Mouse (Mus musculus): ENCODE results near the gene Klre1. TPM values are rescaled to one million over a fixed set of nuclear protein-coding genes. Genes with fewer than 3 reads are reported as not detected.
"Not testable (repeated sequence)": the region's sequence is repeated elsewhere in the genome, so short reads cannot be mapped to it uniquely, and the experiment has no call there.

Gene Klre1
- total RNA-seq, 2 experiments from 2014 or later, result not detected

DNA sequence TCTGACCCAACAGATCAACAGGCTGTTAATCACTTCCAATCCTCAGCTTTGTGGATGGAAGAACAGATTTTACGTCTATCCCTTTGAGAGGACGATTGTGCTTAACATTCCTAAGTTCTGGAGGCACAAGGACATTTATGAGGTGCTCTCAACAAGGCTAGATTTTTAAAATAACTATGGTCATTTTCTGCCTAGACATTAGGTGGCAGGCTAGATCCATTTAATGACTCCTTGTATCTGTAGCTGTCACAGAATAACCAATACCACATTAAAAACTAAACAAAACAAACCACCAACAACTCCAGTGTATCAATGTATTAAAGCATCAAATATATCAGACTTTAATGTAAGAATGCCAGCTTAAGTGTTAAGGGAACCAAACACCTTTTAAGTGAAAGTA is 2.4 kb upstream of the Klre1 start:
- no peak for DNase-seq (ENCODE audit: extremely low spot score in 1 of 2, low spot score in 2 of 2)
- intact Hi-C loops (cut with DNase I), result no loop called here

DNA sequence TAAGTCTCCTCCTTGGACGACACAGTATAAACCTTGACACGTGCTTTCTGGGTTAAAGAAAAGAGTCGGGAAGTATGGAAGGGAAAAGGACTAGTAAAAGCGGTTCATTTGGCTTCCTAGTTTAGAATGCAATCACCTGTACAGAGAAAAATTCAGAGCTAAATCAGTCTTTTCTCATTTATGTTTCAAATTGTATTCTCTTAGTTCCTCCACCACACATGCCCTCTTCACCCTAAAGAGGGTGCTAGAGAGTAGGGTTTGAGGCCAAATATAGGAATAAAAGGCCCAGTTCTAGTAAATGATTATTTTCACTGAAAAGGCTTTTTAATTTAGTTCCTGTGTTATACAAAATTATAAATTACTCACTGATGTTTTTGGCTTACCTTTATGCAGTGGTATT is 3.6 kb downstream of the Klre1 start:
- no peak for DNase-seq (ENCODE audit: extremely low spot score in 1 of 2, low spot score in 2 of 2)

DNA sequence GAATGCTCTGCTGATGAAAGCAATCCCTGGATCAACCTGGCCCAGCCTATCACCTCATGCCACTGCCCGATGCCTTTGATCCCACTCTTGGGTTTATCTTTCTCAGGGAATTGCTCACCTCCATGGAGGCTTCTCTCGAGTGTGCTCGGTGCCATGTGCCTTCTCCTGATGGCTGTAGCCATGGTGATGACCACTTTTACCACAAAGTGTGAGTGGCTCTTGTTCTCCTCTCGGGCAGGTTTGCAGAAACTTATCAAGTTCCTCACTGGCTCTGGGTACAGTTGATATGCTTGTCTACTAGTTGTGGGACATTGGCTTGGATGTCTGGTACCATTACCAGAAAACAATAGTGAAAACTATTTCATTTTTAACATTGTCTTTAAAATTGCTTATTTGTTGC is 4.2 kb downstream of the Klre1 start:
- no peak for DNase-seq (ENCODE audit: extremely low spot score in 1 of 2, low spot score in 2 of 2)

More for the DNA sequence above, 3.6 kb downstream of the Klre1 start:
- intact Hi-C loops (cut with DNase I), result loop anchor here (5.0 kb wide), 1 partner anchor 1771 kb away; the partner anchor contains the start of gene Styk1

DNA sequence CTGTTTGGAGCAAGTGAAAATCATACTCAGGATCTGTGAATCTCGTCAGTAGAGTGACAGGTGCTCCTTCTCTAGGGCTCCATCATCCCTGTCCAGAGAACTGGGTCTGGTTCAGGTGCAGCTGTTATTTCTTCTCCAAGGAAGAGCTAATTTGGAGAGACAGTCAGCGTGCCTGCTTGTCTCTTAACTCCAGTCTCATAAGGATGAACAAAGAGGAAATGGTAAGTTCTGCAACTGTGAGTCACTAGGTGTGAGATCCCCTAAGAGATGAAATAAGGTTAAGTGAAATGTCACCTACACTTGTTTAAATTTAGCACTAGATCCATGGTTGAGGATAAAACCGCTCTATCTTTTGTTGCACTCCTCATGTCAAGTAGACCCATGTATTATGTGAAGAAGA is 5.3 kb downstream of the Klre1 start:
- intact Hi-C loops (cut with DNase I), result loop anchor here (5.0 kb wide), 1 partner anchor 1769 kb away; the partner anchor contains the start of gene Styk1
- no peak for DNase-seq (ENCODE audit: extremely low spot score in 1 of 2, low spot score in 2 of 2)

More for the DNA sequence above, 4.2 kb downstream of the Klre1 start:
- intact Hi-C loops (cut with DNase I), result loop anchor here (5.0 kb wide), 1 partner anchor 1770 kb away; the partner anchor contains the start of gene Styk1

DNA sequence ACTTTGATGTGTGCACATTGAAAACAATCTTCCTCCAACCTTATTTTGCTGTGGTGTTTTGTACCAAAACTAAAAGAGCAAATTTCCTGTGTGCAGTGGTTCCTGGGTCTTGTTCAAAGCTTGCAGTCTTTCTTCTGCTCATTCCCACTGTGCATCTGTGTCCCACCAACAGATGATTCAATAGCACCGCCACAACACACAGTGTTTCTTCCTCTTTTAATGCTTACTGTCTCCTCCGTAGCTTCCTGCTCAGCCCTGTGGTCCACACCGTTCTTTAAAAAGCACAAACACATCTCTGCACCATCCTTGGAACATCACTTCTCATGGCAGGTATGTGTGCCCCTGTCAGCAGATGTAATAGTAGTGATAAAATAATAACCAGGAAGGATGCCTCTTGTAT is 13.8 kb downstream of the Klre1 start, which contains the start of gene Klrd1:
Klrd1 (plus strand) TSS at position 275 of the 400 bp plus-strand sequence.
- DNase-seq (ENCODE audit: extremely low spot score in 1 of 2, low spot score in 2 of 2), result no peak
- intact Hi-C loops (cut with DNase I), result no loop called here

DNA sequence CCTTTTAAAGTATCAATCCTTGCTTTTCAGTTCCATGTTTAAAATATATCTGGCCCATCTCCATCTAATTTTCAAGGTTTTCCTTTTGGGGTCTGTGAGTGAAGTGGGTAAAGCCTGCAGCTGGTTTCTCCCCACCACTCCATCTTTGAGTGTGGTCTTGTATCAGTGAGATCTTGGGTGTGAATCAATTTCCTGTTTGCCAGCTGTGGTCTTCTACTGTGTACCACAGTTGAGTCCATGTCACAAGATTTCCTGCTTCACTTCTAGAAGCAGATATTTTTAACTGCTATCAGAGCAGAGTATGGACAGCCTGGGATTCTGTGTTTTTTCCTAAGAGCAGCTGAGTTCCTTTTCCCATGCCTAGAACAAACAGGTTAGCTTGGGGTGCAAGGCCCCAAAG is 30.7 kb downstream of the Klre1 start:
- no peak for DNase-seq (ENCODE audit: extremely low spot score in 1 of 2, low spot score in 2 of 2)
- intact Hi-C loops (cut with DNase I), result no loop called here

DNA sequence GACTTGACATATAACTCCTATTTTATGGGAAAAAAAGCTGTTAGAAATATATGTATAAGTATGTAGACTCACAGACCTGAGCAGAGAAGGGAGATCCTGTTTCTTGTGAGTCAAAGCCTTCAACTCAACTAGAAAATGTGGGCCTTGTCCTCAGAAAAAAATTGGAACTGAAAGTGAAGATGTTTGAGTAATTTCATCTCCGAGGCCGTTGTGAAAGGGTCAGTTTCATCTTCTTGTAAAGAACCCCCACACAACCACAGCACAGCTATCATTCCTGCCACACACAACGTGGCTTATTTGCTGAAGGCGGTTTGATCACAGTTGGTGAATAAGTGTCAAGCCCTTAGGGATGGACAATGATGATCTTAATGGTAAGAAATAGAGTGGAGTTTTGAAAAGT is 46.0 kb downstream of the Klre1 start, which contains the start of gene Klrk1:
Klrk1 (minus strand) TSS at position 130 of the 400 bp plus-strand sequence.
- intact Hi-C loops (cut with DNase I), result no loop called here
- no peak for DNase-seq (ENCODE audit: extremely low spot score in 1 of 2, low spot score in 2 of 2)

DNA sequence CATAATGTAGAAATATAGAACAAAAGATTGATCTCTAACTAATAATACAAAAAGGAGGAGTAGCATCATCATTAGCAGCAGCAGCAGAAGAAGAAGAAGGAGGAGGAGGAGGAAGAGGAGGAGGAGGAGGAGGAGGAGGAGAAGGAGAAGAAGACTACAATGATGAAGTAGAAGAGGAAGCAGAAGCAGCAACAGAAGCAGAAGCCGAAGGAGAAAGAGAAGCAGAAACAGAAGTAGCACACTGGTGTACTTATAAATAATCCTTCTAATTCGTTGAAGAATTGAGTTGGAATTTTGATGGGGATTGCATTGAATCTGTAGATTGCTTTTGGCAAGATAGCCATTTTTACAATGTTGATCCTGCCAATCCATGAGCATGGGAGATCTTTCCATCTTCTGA is 53.3 kb downstream of the Klre1 start:
- DNase-seq (ENCODE audit: extremely low spot score in 1 of 2, low spot score in 2 of 2); intact Hi-C loops (cut with DNase I): not testable (repeated sequence)

Other genes starting within 250 kb of the Klre1 start
- gene 4922502D21Rik, start 246.1 kb upstream of the Klre1 start, total RNA-seq (2021), result not detected
- under 1 TPM in 1 of 2 experiments, not detected in 1; 0.28 TPM for gene Clec12a, start 235.2 kb upstream of the Klre1 start, total RNA-seq (2021)
- gene Clec12b, start 192.0 kb upstream of the Klre1 start, total RNA-seq (2021), result not detected
- under 1 TPM in 1 of 2 experiments, not detected in 1; 0.43 TPM for gene Clec1b, start 180.6 kb upstream of the Klre1 start, total RNA-seq (2021)
- gene Clec9a, start 169.0 kb upstream of the Klre1 start, total RNA-seq (2021), result not detected
- 1 to 10 TPM; 1.5 to 2.6 TPM for gene Clec1a, start 125.9 kb upstream of the Klre1 start, total RNA-seq (2021)
- gene Olr1, start 70.7 kb upstream of the Klre1 start, total RNA-seq (2021), result not detected
- not detected for gene Tmem52b, start 65.3 kb upstream of the Klre1 start, total RNA-seq (2021)
- gene Gabarapl1, start 44.7 kb upstream of the Klre1 start, total RNA-seq (2021), result 100 to 1,000 TPM; 450 to 458 TPM
- not detected for gene Klrd1, start 13.9 kb downstream of the Klre1 start, total RNA-seq (2021)
- not detected for gene Klrk1, start 46.0 kb downstream of the Klre1 start, total RNA-seq (2021)
- not detected for gene Klrc3, start 65.4 kb downstream of the Klre1 start, total RNA-seq (2021)
- gene Klrc2, start 82.8 kb downstream of the Klre1 start, total RNA-seq (2021), result not detected
- not detected for gene Klrc1, start 101.1 kb downstream of the Klre1 start, total RNA-seq (2021)
- not detected for gene Klri1, start 139.2 kb downstream of the Klre1 start, total RNA-seq (2021)
- under 1 TPM; 0.14 to 0.19 TPM for gene Klri2, start 162.6 kb downstream of the Klre1 start, total RNA-seq (2021)
- not detected for gene Gm156, start 206.4 kb downstream of the Klre1 start, total RNA-seq (2021)